Mouse (Mus musculus) intestine, embryonic 16.5 days (tissue): Measurements from ENCODE around the gene Zbtb12. TPM values are rescaled to one million over a fixed set of nuclear protein-coding genes. Genes with fewer than 3 reads are reported as not detected.
A peak's percentile ranks its signal among the peaks of the same experiment; 100 is the strongest.

Experiments
- ATAC-seq: fragments of 200-750 bp; cut with Nextera tagmentation; 2 replicates; pipeline ENCODE4 v1.8.0; 2017; ENCODE audit warnings: moderate TSS enrichment, moderate library complexity
- H3K27ac ChIP-seq: fragments of 300-500 bp; sonication (generic); 2 replicates; pipeline ENCODE4 v1.5.1; 2014; ENCODE audit warnings: mild to moderate bottlenecking, low read length
- H3K27me3 ChIP-seq: fragments of 300-500 bp; sonication (generic); replicated peaks from 2 replicates; pipeline ENCODE4 v1.6.1; 2014; ENCODE audit warnings: low read length, control low read depth, mixed read lengths; ENCODE audit not compliant: control insufficient read depth, insufficient read depth
- H3K36me3 ChIP-seq: fragments of 300-500 bp; sonication (generic); 2 replicates; pipeline ENCODE4 v1.6.1; 2014; ENCODE audit warnings: low read length, control low read depth; ENCODE audit not compliant: control insufficient read depth, insufficient read depth
- H3K4me1 ChIP-seq: fragments of 300-500 bp; sonication (generic); 2 replicates; pipeline ENCODE4 v1.6.1; 2014; ENCODE audit warnings: low read length, control low read depth, mixed read lengths; ENCODE audit not compliant: control insufficient read depth, insufficient read depth
- H3K4me2 ChIP-seq: fragments of 300-500 bp; sonication (generic); 2 replicates; pipeline ENCODE4 v1.6.1; 2014; ENCODE audit warnings: low read depth, low read length, control low read depth
- H3K4me3 ChIP-seq: fragments of 300-500 bp; sonication (generic); 2 replicates; pipeline ENCODE4 v1.5.1; 2014; ENCODE audit warnings: mild to moderate bottlenecking, low read length
- H3K9ac ChIP-seq: fragments of 300-500 bp; sonication (generic); 2 replicates; pipeline ENCODE4 v1.6.1; 2014; ENCODE audit warnings: low read depth, low read length
- H3K9me3 ChIP-seq: fragments of 300-500 bp; sonication (generic); 2 replicates; pipeline ENCODE4 v1.6.1; 2016; ENCODE audit warnings: low read length, control low read depth; ENCODE audit not compliant: control insufficient read depth
- WGBS: fragments of 180-500 bp; shearing (Covaris S2); extraction: QIAGEN DNeasy Blood & Tissue Kit; methylation state at CpG from one replicate; pipeline ENCODE4 v1.1.7; 2014; 5-methylcytosine and 5-hydroxymethylcytosine counted together
- polyA plus RNA-seq: library from polyadenylated mRNA; unstranded; fragments of >200 nt; fragmentation: Nextera tagmentation; extraction: Ambion mirVana; gene quantifications from 2 replicates; pipeline ENCODE4 v1.2.1, GENCODE M21; 2015

The Zbtb12 gene
- polyA plus RNA-seq, 1 experiment from 2014 or later, result 1.7 TPM

DNA sequence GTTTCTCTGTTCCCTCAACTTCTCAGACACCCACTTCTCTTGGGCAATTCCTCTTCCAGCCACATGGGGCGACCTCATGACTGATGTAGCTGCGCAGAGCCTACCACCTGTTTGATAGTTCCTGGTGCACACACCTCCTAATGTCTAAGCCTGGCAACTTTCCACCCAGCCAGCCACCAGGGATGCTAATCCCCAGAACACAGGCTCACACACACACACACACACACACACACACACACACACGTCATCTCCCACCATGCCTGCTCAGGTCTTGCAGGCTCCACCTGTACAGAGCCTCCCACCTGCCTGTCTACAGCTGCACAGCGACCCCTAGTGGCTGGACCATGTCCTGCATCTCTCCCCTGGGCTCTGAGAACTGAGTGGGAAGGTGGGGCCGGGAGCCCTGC is 32.7 kb downstream of the Zbtb12 start:
- Histone ChIP-seq H3K9me3 (no peaks in the 10 kb centered on the region), H3K4me3 (no peak overlapping the region), H3K4me2 (no peak overlapping the region), H3K4me1 (peaks cover 19% of the 10 kb centered on the region; the same call in 1 of the 2 replicates), H3K27me3 (no peaks in the 10 kb centered on the region), H3K9ac (no peak overlapping the region), H3K27ac (no peak overlapping the region), H3K36me3 (peaks cover 33% of the 10 kb centered on the region)
- 39% methylated on average over 5 of the region's 5 CpGs for WGBS
- peak; percentile 43 for ATAC-seq

DNA sequence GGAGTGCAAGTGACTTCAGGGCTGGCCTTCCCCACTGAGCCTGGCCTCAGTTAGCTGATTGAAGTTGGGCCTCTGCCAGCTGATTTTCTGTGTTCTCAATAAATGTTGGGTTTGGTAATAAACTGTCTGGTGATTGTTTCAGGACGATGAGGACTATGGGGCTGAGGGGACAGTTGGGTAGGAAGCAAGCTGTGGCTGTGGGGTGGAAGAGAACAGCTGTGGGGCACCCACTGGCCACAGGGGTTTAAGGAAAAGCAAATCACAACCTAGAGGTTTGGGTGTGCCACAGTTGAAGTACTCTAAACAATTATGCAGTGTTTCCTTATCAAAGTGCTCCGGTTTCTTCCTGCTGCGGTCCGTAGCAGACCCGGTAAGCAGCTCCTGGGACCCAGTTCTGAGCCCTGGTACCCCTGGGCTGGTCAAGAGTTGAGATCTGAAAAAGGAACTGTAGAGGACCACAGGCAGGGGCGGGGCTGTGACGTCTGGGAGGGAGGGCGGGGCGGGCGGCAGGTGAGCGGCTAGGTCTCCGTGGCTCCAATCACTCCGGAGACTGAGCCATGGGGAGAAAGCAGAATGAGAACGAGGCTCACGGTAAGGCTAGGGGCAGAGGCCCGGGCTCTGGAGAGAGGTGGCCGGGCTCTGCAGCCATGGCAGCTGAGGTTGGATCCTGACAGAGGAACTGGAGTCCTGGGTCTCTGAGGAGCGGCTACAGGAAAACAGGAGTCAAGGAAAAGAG is 34.8 kb downstream of the Zbtb12 start, which contains the start of gene Slc44a4:
Slc44a4 (plus strand) TSS at position 537 of the 736 bp plus-strand sequence.
- H3K36me3 ChIP-seq, result peaks cover 15% of the 10 kb centered on the region
- H3K4me2 ChIP-seq, result peak within 1 kb of the TSS; percentile 52
- H3K27me3 ChIP-seq, result no peaks in the 10 kb centered on the region
- peak within 1 kb of the TSS; percentile 45 for H3K4me3 ChIP-seq
- H3K27ac ChIP-seq, result peak within 1 kb of the TSS; percentile 89
- 30% methylated on average over 18 of the region's 18 CpGs for WGBS
- ATAC-seq, result peak; percentile 49
- H3K9ac ChIP-seq, result peak within 1 kb of the TSS; percentile 70
- H3K4me1 ChIP-seq, result peaks cover 25% of the 10 kb centered on the region; the same call in 1 of the 2 replicates
- H3K9me3 ChIP-seq, result no peaks in the 10 kb centered on the region

DNA sequence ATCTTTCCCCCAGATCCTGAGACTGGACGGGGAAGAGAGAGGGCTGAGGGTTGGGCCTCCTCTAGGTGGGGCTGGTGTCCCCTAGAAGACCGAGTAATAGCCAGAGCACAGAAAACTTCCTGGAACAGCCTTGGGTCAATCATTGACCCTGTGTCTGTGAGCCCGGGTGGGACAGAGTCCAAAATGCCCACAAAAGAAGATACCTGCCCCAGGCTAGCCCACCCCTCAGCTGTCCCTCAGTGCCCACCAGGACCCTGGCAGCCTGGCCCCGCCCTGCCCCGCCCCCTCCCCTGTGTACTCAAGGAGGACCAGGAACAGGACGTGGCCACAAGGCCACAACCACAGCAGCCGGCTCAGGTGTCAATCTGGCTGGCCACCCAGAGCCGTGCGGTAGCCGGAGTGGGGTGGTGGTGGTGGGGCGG is 36.1 kb downstream of the Zbtb12 start:
- H3K9me3 ChIP-seq, result no peaks in the 10 kb centered on the region
- H3K27ac ChIP-seq, result peak overlapping the region; percentile 89
- H3K4me3 ChIP-seq, result peak overlapping the region; percentile 45
- H3K4me1 ChIP-seq, result peaks cover 25% of the 10 kb centered on the region; the same call in 1 of the 2 replicates
- no peaks in the 10 kb centered on the region for H3K27me3 ChIP-seq
- peaks cover 14% of the 10 kb centered on the region for H3K36me3 ChIP-seq
- peak overlapping the region; percentile 71 for H3K9ac ChIP-seq
- peak overlapping the region; percentile 52 for H3K4me2 ChIP-seq
- WGBS, result 17% methylated on average over 11 of the region's 11 CpGs
- peak; percentile 71 for ATAC-seq

DNA sequence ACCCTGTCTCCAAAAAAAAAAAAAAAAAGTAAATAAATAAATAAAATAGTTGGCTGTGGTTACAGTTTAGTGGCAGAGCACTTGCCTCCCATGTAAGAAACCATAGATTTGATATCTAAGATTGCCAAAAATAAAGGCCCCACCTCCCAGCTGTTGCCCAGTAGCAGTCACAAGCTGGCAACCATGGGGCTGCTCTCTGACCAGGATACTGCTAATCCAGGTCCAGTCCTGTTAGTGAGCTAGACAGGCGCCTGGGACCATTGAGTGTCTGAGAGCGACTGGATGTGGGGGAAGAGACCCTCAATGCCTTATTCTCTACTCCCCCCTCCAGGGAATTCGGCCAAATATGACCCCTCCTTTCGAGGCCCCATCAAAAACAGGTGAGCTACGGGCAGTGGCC is 37.0 kb downstream of the Zbtb12 start:
- no peak overlapping the region for H3K4me2 ChIP-seq
- 88% methylated on average over 5 of the region's 5 CpGs for WGBS
- no peak for ATAC-seq
- no peaks in the 10 kb centered on the region for H3K9me3 ChIP-seq
- H3K27me3 ChIP-seq, result no peaks in the 10 kb centered on the region
- H3K4me1 ChIP-seq, result peaks cover 20% of the 10 kb centered on the region; the same call in 1 of the 2 replicates
- H3K4me3 ChIP-seq, result no peak overlapping the region
- H3K27ac ChIP-seq, result no peak overlapping the region
- H3K36me3 ChIP-seq, result peaks cover 12% of the 10 kb centered on the region
- H3K9ac ChIP-seq, result no peak overlapping the region

DNA sequence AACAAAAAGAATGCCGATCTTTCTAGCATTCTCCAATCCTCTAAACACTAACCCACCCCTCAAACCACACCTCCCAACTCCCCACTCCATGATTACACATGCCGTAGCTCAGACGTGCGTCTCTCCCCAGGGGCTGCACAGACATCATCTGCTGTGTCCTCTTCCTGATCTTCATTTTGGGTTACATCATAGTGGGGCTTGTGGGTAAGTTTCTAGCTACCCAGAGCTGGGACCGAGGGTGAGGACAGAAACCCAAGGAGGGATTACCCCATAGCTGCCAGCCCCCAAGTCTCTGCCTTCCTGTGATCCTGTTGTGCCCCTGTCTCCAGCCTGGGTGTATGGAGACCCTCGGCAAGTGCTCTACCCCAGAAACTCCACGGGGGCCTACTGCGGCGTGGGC is 37.9 kb downstream of the Zbtb12 start:
- 80% methylated on average over 9 of the region's 9 CpGs for WGBS

DNA sequence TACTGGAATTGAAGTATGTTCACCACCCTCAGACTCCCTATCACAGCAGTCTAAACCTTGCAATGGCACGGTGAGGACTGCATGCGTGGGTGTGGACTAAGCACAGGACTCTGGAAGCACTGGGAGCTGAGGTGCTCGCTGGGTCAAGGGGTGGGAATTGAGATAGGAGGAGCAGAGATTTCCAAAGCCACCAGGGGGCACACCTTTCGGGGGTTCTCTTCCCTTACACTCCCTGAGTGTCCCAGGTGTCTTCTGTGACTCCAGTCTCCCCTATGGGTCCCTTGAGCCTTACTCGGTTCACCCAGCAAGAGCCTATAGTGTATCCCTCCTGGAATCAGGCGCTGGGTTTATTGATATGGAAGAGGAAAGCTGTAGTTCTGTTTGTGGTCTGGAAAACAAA is 43.7 kb downstream of the Zbtb12 start:
- ATAC-seq, result 0 out of 2 replicates have a peak, but pooled peaks have one; percentile 21
- Histone ChIP-seq H3K9me3 (no peaks in the 10 kb centered on the region), H3K27ac (no peak overlapping the region), H3K4me1 (no peaks in the 10 kb centered on the region), H3K9ac (no peak overlapping the region), H3K4me3 (no peak overlapping the region), H3K4me2 (no peak overlapping the region), H3K36me3 (no peaks in the 10 kb centered on the region), H3K27me3 (no peaks in the 10 kb centered on the region)
- WGBS, result 38% methylated on average over 6 of the region's 6 CpGs

More for the DNA sequence above, 37.9 kb downstream of the Zbtb12 start:
- Histone ChIP-seq H3K27me3 (no peaks in the 10 kb centered on the region), H3K4me3 (no peak overlapping the region), H3K36me3 (peaks cover 7% of the 10 kb centered on the region; the same call in 1 of the 2 replicates), H3K4me2 (no peak overlapping the region), H3K27ac (peak overlapping the region; percentile 43), H3K4me1 (peaks cover 14% of the 10 kb centered on the region; the same call in 1 of the 2 replicates), H3K9ac (peak overlapping the region; percentile 17; the same call in 1 of the 2 replicates), H3K9me3 (no peaks in the 10 kb centered on the region)
- ATAC-seq, result no peak

DNA sequence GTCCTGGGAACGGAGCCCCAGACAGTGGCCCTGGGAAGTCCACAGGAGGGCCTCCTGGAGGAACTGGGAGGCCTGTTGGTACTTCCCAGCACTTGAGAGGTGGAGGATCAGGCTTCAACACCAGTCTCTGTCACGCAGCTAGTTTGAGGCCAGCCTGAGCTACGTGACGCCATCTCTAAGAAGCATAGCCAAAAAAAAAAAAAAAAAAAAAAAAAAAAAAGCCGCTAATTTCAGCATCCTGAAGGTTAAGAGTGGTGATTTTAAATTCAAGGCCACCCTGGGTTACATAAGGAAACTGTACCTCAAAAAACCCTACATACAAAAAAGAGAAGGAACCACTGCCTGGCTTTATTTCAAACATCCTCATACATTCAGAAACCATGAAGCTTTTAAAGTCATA is 45.0 kb downstream of the Zbtb12 start:
- no peak for ATAC-seq
- WGBS, result 73% methylated on average over 5 of the region's 5 CpGs

DNA sequence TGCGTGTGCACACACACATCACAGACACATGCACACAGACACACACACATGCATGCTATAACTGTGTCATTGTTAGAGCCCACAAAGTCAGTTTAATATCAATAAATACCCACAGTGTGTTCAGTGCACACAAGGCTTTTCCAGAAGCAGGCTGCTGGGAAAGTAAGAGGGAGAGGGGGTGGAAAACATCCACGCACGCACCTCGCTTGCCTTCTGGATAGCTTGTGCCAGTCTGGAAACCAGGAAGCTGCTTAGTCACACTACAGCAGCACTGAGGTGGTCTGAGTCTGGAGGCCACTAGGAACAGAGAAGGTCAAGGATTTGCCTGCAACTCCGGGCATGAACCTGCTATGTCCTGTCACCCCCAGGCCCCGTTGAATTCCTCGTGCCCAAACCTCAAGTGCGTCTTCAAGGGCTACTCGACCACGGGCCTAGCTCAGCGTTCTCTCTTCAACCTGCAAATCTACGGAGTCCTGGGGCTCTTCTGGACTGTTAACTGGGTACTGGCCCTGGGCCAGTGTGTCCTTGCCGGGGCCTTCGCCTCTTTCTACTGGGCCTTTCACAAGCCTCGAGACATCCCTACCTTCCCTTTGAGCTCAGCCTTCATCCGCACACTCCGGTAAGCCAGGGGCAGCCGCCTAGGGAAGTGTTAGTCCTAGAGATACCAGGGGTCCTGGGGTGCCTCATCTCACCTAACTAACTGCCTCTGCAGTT is 48.2 kb downstream of the Zbtb12 start:
- Histone ChIP-seq H3K9ac (no peak overlapping the region), H3K4me1 (peaks cover 7% of the 10 kb centered on the region), H3K36me3 (no peaks in the 10 kb centered on the region; the same call in 1 of the 2 replicates), H3K4me2 (no peak overlapping the region), H3K27ac (no peak overlapping the region), H3K4me3 (no peak overlapping the region), H3K27me3 (no peaks in the 10 kb centered on the region), H3K9me3 (no peaks in the 10 kb centered on the region)
- ATAC-seq, result no peak
- 84% methylated on average over 18 of the region's 18 CpGs for WGBS

More for the DNA sequence above, 45.0 kb downstream of the Zbtb12 start:
- Histone ChIP-seq H3K4me2 (no peak overlapping the region), H3K27me3 (no peaks in the 10 kb centered on the region), H3K36me3 (no peaks in the 10 kb centered on the region), H3K9ac (no peak overlapping the region), H3K4me1 (no peaks in the 10 kb centered on the region), H3K4me3 (no peak overlapping the region), H3K27ac (no peak overlapping the region), H3K9me3 (no peaks in the 10 kb centered on the region)

DNA sequence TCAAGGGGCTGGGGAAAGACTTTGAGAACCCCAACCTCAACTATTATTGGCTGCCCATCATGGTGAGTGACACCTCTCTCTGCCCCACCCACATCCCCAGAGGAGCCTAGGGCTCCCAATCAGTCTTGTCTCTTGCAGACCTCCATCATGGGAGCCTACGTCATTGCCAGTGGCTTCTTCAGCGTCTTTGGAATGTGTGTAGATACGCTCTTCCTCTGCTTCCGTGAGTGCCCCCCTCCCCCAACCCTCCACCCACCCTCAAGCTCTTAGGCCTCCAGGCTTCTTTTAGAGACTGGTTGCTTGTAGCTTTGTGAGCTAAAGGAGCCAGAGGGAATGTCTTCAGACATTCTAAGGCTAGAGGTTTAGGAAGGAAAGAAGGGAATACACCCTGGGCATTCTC is 49.6 kb downstream of the Zbtb12 start:
- no peak overlapping the region for H3K4me3 ChIP-seq
- H3K36me3 ChIP-seq, result peaks cover 5% of the 10 kb centered on the region; the same call in 1 of the 2 replicates
- no peak overlapping the region for H3K9ac ChIP-seq
- no peak for ATAC-seq
- no peak overlapping the region for H3K4me2 ChIP-seq
- 50% methylated on average over 4 of the region's 4 CpGs for WGBS
- H3K4me1 ChIP-seq, result peaks cover 12% of the 10 kb centered on the region
- H3K27me3 ChIP-seq, result no peaks in the 10 kb centered on the region
- H3K27ac ChIP-seq, result no peak overlapping the region
- no peaks in the 10 kb centered on the region for H3K9me3 ChIP-seq
